Mouse (Mus musculus): ENCODE results near the gene Sirt7.
A peak's percentile ranks its signal among the peaks of the same experiment; 100 is the strongest.

DNA sequence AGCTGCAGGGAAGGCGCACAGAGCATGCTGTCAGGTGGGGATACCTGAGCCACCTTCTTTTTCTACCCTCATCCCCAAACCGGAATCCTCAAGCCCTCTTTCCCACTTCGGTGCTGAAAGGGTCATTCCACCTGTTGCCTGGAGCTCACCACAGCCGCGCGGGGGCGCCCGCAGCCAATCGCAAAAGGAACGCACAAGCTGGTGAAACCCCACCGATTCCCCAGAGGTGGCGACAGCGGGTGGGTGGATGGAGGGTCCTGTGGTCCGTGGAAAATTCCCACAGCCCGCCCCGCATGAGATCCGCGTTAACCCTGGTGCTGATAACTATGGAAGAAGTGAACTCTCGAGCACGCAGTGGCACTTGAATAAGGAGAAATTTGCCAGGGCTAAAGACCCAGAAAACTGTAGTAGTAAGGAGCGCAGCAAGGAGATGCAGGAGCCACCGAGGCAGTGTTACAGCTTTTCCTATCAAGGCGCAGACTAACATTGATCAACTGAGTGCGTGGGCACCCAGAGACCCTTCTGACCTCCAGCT lies 33.9 kb upstream of the Sirt7 start:
- peak; percentile 79 for TF ChIP-seq CTCF (IDR thresholded peaks at IDR 0.05; ENCODE audit: control insufficient read depth, insufficient read depth, low read length)
- TF ChIP-seq POLR2A (IDR thresholded peaks at IDR 0.05; ENCODE audit: borderline replicate concordance, control insufficient read depth, low read depth, low read length), result no peak
